Mouse (Mus musculus) liver, embryonic 15.5 days (tissue): ENCODE measurements around the gene Gm20662. TPM values are rescaled to one million over a fixed set of nuclear protein-coding genes. Genes with fewer than 3 reads are reported as not detected.
A peak's percentile ranks its signal among the peaks of the same experiment; 100 is the strongest.

ENCODE experiments used
- ATAC-seq: fragments of 200-750 bp; cut with Nextera tagmentation; 2 replicates; pipeline ENCODE4 v1.8.0; 2017; ENCODE audit warnings: moderate number of reproducible peaks, mild to moderate bottlenecking, moderate library complexity; ENCODE audit not compliant: insufficient read depth
- H3K27ac ChIP-seq: fragments of 300-500 bp; sonication (generic); replicated peaks from 2 replicates; pipeline ENCODE4 v1.5.1; 2015; ENCODE audit warnings: mild to moderate bottlenecking, inconsistent platforms
- H3K27me3 ChIP-seq: fragments of 300-500 bp; sonication (generic); 2 replicates; pipeline ENCODE4 v1.6.1; 2015; ENCODE audit warnings: mild to moderate bottlenecking, inconsistent platforms
- H3K36me3 ChIP-seq: fragments of 300-500 bp; sonication (generic); replicated peaks from 2 replicates; pipeline ENCODE4 v1.6.1; 2015; ENCODE audit warnings: moderate library complexity, mild to moderate bottlenecking, inconsistent platforms
- H3K4me1 ChIP-seq: fragments of 300-500 bp; sonication (generic); replicated peaks from 2 replicates; pipeline ENCODE4 v1.6.1; 2015; ENCODE audit warnings: inconsistent platforms
- H3K4me2 ChIP-seq: fragments of 300-500 bp; sonication (generic); 2 replicates; pipeline ENCODE4 v1.6.1; 2015; ENCODE audit warnings: moderate library complexity, mild to moderate bottlenecking, inconsistent platforms
- H3K4me3 ChIP-seq: fragments of 300-500 bp; sonication (generic); replicated peaks from 2 replicates; pipeline ENCODE4 v1.5.1; 2015; ENCODE audit warnings: mild to moderate bottlenecking, inconsistent platforms
- H3K9ac ChIP-seq: fragments of 300-500 bp; sonication (generic); 2 replicates; pipeline ENCODE4 v1.6.1; 2015; ENCODE audit warnings: moderate library complexity, mild to moderate bottlenecking, inconsistent platforms
- H3K9me3 ChIP-seq: fragments of 300-500 bp; sonication (generic); replicated peaks from 2 replicates; pipeline ENCODE4 v1.6.1; 2016; ENCODE audit warnings: inconsistent platforms
- WGBS: fragments of 180-500 bp; shearing (Covaris S2); methylation state at CpG from one replicate; pipeline ENCODE4 v1.1.7; 2015; ENCODE audit warnings: mixed read lengths; ENCODE audit not compliant: insufficient replicate concordance; 5-methylcytosine and 5-hydroxymethylcytosine counted together
- polyA plus RNA-seq: library from polyadenylated mRNA; unstranded; fragments of >200 nt; fragmentation: Nextera tagmentation; extraction: Ambion mirVana; gene quantifications from 2 replicates; pipeline ENCODE4 v1.2.1, GENCODE M21; 2015

Gene Gm20662
- polyA plus RNA-seq, 1 experiment from 2014 or later, result not detected

- Histone ChIP-seq H3K4me1 (peaks cover 54% of the 10 kb centered on the region), H3K36me3 (peaks cover 96% of the 10 kb centered on the region), H3K4me2 (no peak overlapping the region), H3K27ac (peak overlapping the region; percentile 11; the same call in 1 of the 2 replicates), H3K9ac (no peak overlapping the region), H3K4me3 (no peak overlapping the region), H3K27me3 (no peaks in the 10 kb centered on the region), H3K9me3 (no peaks in the 10 kb centered on the region)
- 69% methylated on average over 4 of the region's 4 CpGs for WGBS
- no peak for ATAC-seq
Observed at GRCm38 (mm10) chr9:108071801-108072200, 75.7 kb downstream of the Gm20662 start.

DNA sequence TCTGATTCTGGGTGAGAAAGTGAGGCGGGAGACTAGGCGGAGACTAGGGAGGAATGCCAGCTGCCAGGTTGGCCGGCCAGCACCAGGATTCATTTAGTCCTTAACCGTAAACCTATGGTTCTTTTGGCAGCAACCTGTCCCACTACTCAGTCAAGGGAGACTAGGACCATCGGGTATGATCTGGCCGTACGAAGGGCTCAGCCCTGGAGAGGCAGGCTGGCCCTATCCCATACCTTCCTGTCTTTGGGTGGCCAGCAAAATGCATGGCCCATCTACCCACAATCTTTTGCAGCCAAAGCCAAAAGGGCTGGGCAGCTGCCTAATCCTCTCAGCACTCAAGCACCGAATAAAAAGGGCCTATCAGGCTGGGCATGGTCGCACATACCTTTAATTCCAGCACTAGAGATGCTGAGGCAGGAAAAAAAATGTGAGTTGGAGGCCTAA, 76.4 kb downstream of the Gm20662 start:
- Histone ChIP-seq H3K4me1 (peaks cover 61% of the 10 kb centered on the region), H3K4me3 (no peak overlapping the region), H3K9ac (no peak overlapping the region), H3K27ac (no peak overlapping the region), H3K36me3 (peaks cover 96% of the 10 kb centered on the region), H3K4me2 (no peak overlapping the region), H3K9me3 (no peaks in the 10 kb centered on the region), H3K27me3 (no peaks in the 10 kb centered on the region)
- WGBS, result 86% methylated on average over 9 of the region's 9 CpGs
- ATAC-seq, result no peak

GRCm38 (mm10) chr9:108073141-108073930, 77.2 kb downstream of the Gm20662 start:
- H3K27me3 ChIP-seq, result no peaks in the 10 kb centered on the region
- ATAC-seq, result no peak
- WGBS, result 79% methylated on average over 7 of the region's 7 CpGs
- no peak overlapping the region for H3K4me2 ChIP-seq
- no peaks in the 10 kb centered on the region for H3K9me3 ChIP-seq
- peak overlapping the region; percentile 24; the same call in 1 of the 2 replicates for H3K27ac ChIP-seq
- peaks cover 92% of the 10 kb centered on the region for H3K36me3 ChIP-seq
- no peak overlapping the region for H3K4me3 ChIP-seq
- H3K9ac ChIP-seq, result no peak overlapping the region; the same call in 1 of the 2 replicates
- H3K4me1 ChIP-seq, result peaks cover 61% of the 10 kb centered on the region

GRCm38 (mm10) chr9:108080168-108080567, 84.0 kb downstream of the Gm20662 start, which contains the start of gene Mst1:
Gene Mst1 (plus strand): TSS chr9:108080436.
- Histone ChIP-seq H3K27ac (peak within 1 kb of the TSS; percentile 99), H3K36me3 (peaks cover 65% of the 10 kb centered on the region), H3K4me1 (peaks cover 86% of the 10 kb centered on the region), H3K4me3 (peak within 1 kb of the TSS; percentile 70), H3K9ac (peak within 1 kb of the TSS; percentile 89), H3K27me3 (peaks cover 3% of the 10 kb centered on the region; the same call in 1 of the 2 replicates), H3K4me2 (peak within 1 kb of the TSS; percentile 85), H3K9me3 (no peaks in the 10 kb centered on the region)
- peak; percentile 88 for ATAC-seq
- 11% methylated on average over 5 of the region's 5 CpGs for WGBS

- Histone ChIP-seq H3K9me3 (no peaks in the 10 kb centered on the region), H3K27ac (peak overlapping the region; percentile 99), H3K4me2 (peak overlapping the region; percentile 85), H3K36me3 (peaks cover 65% of the 10 kb centered on the region), H3K4me3 (peak overlapping the region; percentile 44), H3K4me1 (peaks cover 91% of the 10 kb centered on the region), H3K27me3 (peaks cover 3% of the 10 kb centered on the region; the same call in 1 of the 2 replicates), H3K9ac (peak overlapping the region; percentile 89)
- 13% methylated on average over 19 of the region's 19 CpGs for WGBS
- no peak for ATAC-seq
Observed at GRCm38 (mm10) chr9:108082549-108082948, 86.4 kb downstream of the Gm20662 start.

GRCm38 (mm10) chr9:108082988-108083431, 86.9 kb downstream of the Gm20662 start, which contains the start of gene Rnf123:
Gene Rnf123 (minus strand): TSS chr9:108083346.
- Histone ChIP-seq H3K9ac (peak within 1 kb of the TSS; percentile 89), H3K4me1 (peaks cover 91% of the 10 kb centered on the region), H3K27ac (peak within 1 kb of the TSS; percentile 99), H3K27me3 (peaks cover 3% of the 10 kb centered on the region; the same call in 1 of the 2 replicates), H3K9me3 (no peaks in the 10 kb centered on the region), H3K4me3 (peak within 1 kb of the TSS; percentile 44), H3K36me3 (peaks cover 66% of the 10 kb centered on the region), H3K4me2 (peak within 1 kb of the TSS; percentile 85)
- ATAC-seq, result peak; percentile 10
- WGBS, result 13% methylated on average over 12 of the region's 12 CpGs

DNA sequence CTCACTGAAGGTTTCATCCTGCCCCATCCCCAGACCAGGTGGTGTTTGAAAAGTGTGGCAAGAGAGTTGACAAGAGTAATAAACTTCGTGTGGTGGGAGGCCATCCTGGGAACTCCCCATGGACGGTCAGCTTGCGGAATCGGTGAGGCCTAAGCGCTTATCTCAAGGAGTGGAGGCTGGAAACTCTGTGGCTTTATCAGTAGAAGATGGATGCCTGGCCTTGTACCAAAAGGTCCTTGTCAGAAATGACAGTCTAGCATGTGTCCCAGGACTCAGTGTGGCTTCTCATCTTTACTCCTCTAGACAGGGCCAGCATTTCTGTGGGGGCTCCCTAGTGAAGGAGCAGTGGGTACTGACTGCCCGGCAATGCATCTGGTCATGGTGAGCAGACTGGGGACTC, 87.4 kb downstream of the Gm20662 start:
- no peaks in the 10 kb centered on the region for H3K9me3 ChIP-seq
- H3K9ac ChIP-seq, result peak overlapping the region; percentile 89
- WGBS, result 32% methylated on average over 6 of the region's 6 CpGs
- H3K4me3 ChIP-seq, result peak overlapping the region; percentile 44
- peak overlapping the region; percentile 85 for H3K4me2 ChIP-seq
- H3K4me1 ChIP-seq, result peaks cover 92% of the 10 kb centered on the region
- H3K27ac ChIP-seq, result peak overlapping the region; percentile 99
- peaks cover 71% of the 10 kb centered on the region for H3K36me3 ChIP-seq
- H3K27me3 ChIP-seq, result peaks cover 3% of the 10 kb centered on the region; the same call in 1 of the 2 replicates
- ATAC-seq, result no peak

- peak overlapping the region; percentile 99 for H3K27ac ChIP-seq
- H3K9me3 ChIP-seq, result no peaks in the 10 kb centered on the region
- H3K4me1 ChIP-seq, result peaks cover 98% of the 10 kb centered on the region
- H3K36me3 ChIP-seq, result peaks cover 88% of the 10 kb centered on the region
- H3K4me2 ChIP-seq, result peak overlapping the region; percentile 85
- peak overlapping the region; percentile 26 for H3K9ac ChIP-seq
- no peak for ATAC-seq
- whole genome bisulfite sequencing, result 87% methylated on average over 4 of the region's 4 CpGs
- peak overlapping the region; percentile 17; the same call in 1 of the 2 replicates for H3K4me3 ChIP-seq
- peaks cover 3% of the 10 kb centered on the region; the same call in 1 of the 2 replicates for H3K27me3 ChIP-seq
Observed at GRCm38 (mm10) chr9:108085261-108085660, 89.1 kb downstream of the Gm20662 start.

DNA sequence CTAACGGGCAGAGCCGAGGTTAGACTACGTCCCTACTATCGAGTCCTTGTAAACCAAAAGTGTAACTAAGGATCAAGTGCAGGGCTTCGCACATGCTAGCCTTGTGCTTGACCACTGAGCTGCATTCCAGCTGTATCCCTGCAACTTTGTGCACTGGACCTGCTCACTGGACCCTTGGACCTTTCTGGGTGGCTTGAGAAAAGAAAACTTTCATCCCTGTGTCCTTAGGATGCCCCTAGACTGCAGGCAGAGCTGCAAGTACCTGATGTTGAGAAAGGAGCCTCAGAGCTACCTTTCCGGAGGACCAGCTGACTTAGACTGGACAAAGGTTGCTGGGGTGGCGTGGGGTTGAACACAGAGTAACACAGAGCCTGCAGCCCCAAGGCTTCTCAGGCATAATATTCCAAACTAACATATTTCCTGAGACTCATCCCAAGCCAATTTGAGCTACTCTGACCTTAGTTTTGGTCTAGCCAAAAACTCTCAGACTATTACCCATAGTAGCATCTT, 94.5 kb downstream of the Gm20662 start:
- H3K9ac ChIP-seq, result no peak overlapping the region
- WGBS, result 90% methylated on average over 7 of the region's 7 CpGs
- peaks cover 79% of the 10 kb centered on the region for H3K4me1 ChIP-seq
- H3K27me3 ChIP-seq, result no peaks in the 10 kb centered on the region
- H3K36me3 ChIP-seq, result peaks cover 74% of the 10 kb centered on the region
- H3K4me2 ChIP-seq, result no peak overlapping the region
- no peak overlapping the region for H3K4me3 ChIP-seq
- H3K9me3 ChIP-seq, result no peaks in the 10 kb centered on the region
- ATAC-seq, result no peak
- no peak overlapping the region; the same call in 1 of the 2 replicates for H3K27ac ChIP-seq

- ATAC-seq, result no peak
- H3K27ac ChIP-seq, result peak overlapping the region; percentile 99
- peaks cover 45% of the 10 kb centered on the region for H3K36me3 ChIP-seq
- no peaks in the 10 kb centered on the region for H3K9me3 ChIP-seq
- H3K4me1 ChIP-seq, result peaks cover 76% of the 10 kb centered on the region
- WGBS, result 53% methylated on average over 10 of the region's 10 CpGs
- peak overlapping the region; percentile 92 for H3K9ac ChIP-seq
- H3K4me3 ChIP-seq, result peak overlapping the region; percentile 80
- peak overlapping the region; percentile 81 for H3K4me2 ChIP-seq
- H3K27me3 ChIP-seq, result no peaks in the 10 kb centered on the region
Observed at GRCm38 (mm10) chr9:108093586-108093985, 97.4 kb downstream of the Gm20662 start.
